Mouse (Mus musculus) limb, embryonic 14.5 days (tissue): Measurements from ENCODE around the gene Apex1. TPM values are rescaled to one million over a fixed set of nuclear protein-coding genes. Genes with fewer than 3 reads are reported as not detected.
"Not testable (repeated sequence)": the region's sequence is repeated elsewhere in the genome, so short reads cannot be mapped to it uniquely, and the experiment has no call there.

Source experiments
- ATAC-seq: fragments of 200-750 bp; cut with Nextera tagmentation; 2 replicates; pipeline ENCODE4 v1.8.0; 2017; ENCODE audit warnings: low read depth, moderate number of reproducible peaks, moderate TSS enrichment; ENCODE audit not compliant: low FRiP score
- DNase-seq: peaks from one replicate; pipeline ENCODE4 v3.0.0-alpha.2; 2015; ENCODE audit warnings: low spot score
- H3K27ac ChIP-seq: fragments of 300-500 bp; sonication (generic); replicated peaks from 2 replicates; pipeline ENCODE4 v1.5.1; 2014; ENCODE audit warnings: low read depth, mild to moderate bottlenecking, low read length, moderate library complexity, mixed read lengths
- H3K27me3 ChIP-seq: fragments of 300-500 bp; sonication (generic); 2 replicates; pipeline ENCODE4 v1.6.1; 2014; ENCODE audit warnings: low read length, mixed read lengths; ENCODE audit not compliant: control insufficient read depth, insufficient read depth
- H3K36me3 ChIP-seq: fragments of 300-500 bp; sonication (generic); 2 replicates; pipeline ENCODE4 v1.6.1; 2014; ENCODE audit warnings: mild to moderate bottlenecking, low read length, moderate library complexity, mixed read lengths; ENCODE audit not compliant: control insufficient read depth, insufficient read depth
- H3K4me1 ChIP-seq: fragments of 300-500 bp; sonication (generic); 2 replicates; pipeline ENCODE4 v1.6.1; 2014; ENCODE audit warnings: antibody characterized with exemption, low read length, mixed read lengths; ENCODE audit not compliant: control insufficient read depth, insufficient read depth
- H3K4me2 ChIP-seq: fragments of 300-500 bp; sonication (generic); replicated peaks from 2 replicates; pipeline ENCODE4 v1.6.1; 2014; ENCODE audit warnings: low read depth, mild to moderate bottlenecking, low read length, moderate library complexity; ENCODE audit not compliant: severe bottlenecking
- H3K4me3 ChIP-seq: fragments of 300-500 bp; sonication (generic); replicated peaks from 2 replicates; pipeline ENCODE4 v1.5.1; 2014; ENCODE audit warnings: low read length
- H3K9ac ChIP-seq: fragments of 300-500 bp; sonication (generic); 2 replicates; pipeline ENCODE4 v1.6.1; 2014; ENCODE audit warnings: mild to moderate bottlenecking, low read depth, low read length, moderate library complexity; ENCODE audit not compliant: severe bottlenecking
- H3K9me3 ChIP-seq: fragments of 300-500 bp; sonication (generic); 2 replicates; pipeline ENCODE4 v1.6.1; 2016; ENCODE audit warnings: low read length; ENCODE audit not compliant: control insufficient read depth
- POLR2A ChIP-seq: fragments of 200-500 bp; IDR thresholded peaks from 2 replicates; pipeline ENCODE4 v1.8.0; 2012; ENCODE audit warnings: inconsistent platforms, mild to moderate bottlenecking, moderate library complexity, borderline replicate concordance; ENCODE audit not compliant: insufficient read depth, insufficient read length; ENCODE audit errors: extremely low read depth
- WGBS: fragments of 180-500 bp; shearing (Covaris S2); extraction: QIAGEN DNeasy Blood & Tissue Kit; methylation state at CpG from one replicate; pipeline ENCODE4 v1.1.7; 2014; 5-methylcytosine and 5-hydroxymethylcytosine counted together
- polyA plus RNA-seq, 2 experiments: library from polyadenylated mRNA; depleted of rRNA in 1 of 2; stranded (reverse) in 1 of 2; unstranded in 1 of 2; fragments of >200 nt; fragmentation: Nextera tagmentation in 1 of 2; extraction: Ambion mirVana in 1 of 2; gene quantifications; 2 replicates each; pipeline versions ENCODE4 v1.2.1 to v1.2.3; 2012 to 2014

Apex1 gene
- polyA plus RNA-seq, 2 experiments, result 143 to 219 TPM

GRCm38 (mm10) chr14:50897374-50897765 lies 27.4 kb upstream of the Apex1 start, which contains the start of gene Klhl33:
Gene Klhl33 (minus strand): TSS chr14:50897507.
- TF ChIP-seq POLR2A, result no peak
- no peaks in the 10 kb centered on the region for H3K9me3 ChIP-seq
- H3K4me3 ChIP-seq, result peak within 1 kb of the TSS; percentile 35
- ATAC-seq (no peak), DNase-seq (no peak)
- H3K9ac ChIP-seq, result peak within 1 kb of the TSS; percentile 51
- no peaks in the 10 kb centered on the region; the same call in 1 of the 2 replicates for H3K4me1 ChIP-seq
- H3K27ac ChIP-seq, result no peak within 1 kb of the TSS
- H3K4me2 ChIP-seq, result peak within 1 kb of the TSS; percentile 63
- H3K36me3 ChIP-seq, result no peaks in the 10 kb centered on the region
- H3K27me3 ChIP-seq, result peaks cover 22% of the 10 kb centered on the region; the same call in 1 of the 2 replicates
- WGBS, result 33% methylated on average over 7 of the region's 7 CpGs

GRCm38 (mm10) chr14:50897992-50898391 lies 26.8 kb upstream of the Apex1 start:
- 87% methylated on average over 2 of the region's 2 CpGs for WGBS
- not testable (repeated sequence) for H3K4me3 ChIP-seq, H3K36me3 ChIP-seq, H3K4me1 ChIP-seq, ATAC-seq, DNase-seq, H3K9me3 ChIP-seq, H3K27ac ChIP-seq, H3K4me2 ChIP-seq, H3K9ac ChIP-seq
- H3K27me3 ChIP-seq, result peaks cover 22% of the 10 kb centered on the region; the same call in 1 of the 2 replicates

GRCm38 (mm10) chr14:50903973-50904827 lies 20.6 kb upstream of the Apex1 start:
- no peak for TF ChIP-seq POLR2A
- ATAC-seq (peak; percentile 53), DNase-seq (peak; percentile 55)
- Histone ChIP-seq H3K27me3 (no peaks in the 10 kb centered on the region), H3K4me2 (peak overlapping the region; percentile 57), H3K9ac (peak overlapping the region; percentile 40), H3K36me3 (no peaks in the 10 kb centered on the region), H3K4me1 (peaks cover 6% of the 10 kb centered on the region; the same call in 1 of the 2 replicates), H3K9me3 (no peaks in the 10 kb centered on the region), H3K4me3 (peak overlapping the region; percentile 35), H3K27ac (no peak overlapping the region)
- WGBS, result 4% methylated on average over 26 of the region's 26 CpGs

GRCm38 (mm10) chr14:50904828-50905129 lies 20.0 kb upstream of the Apex1 start:
- ATAC-seq, result no peak

GRCm38 (mm10) chr14:50905327-50905726 lies 19.4 kb upstream of the Apex1 start:
- ATAC-seq, H3K36me3 ChIP-seq, H3K27ac ChIP-seq, H3K4me3 ChIP-seq, H3K9ac ChIP-seq, H3K27me3 ChIP-seq, DNase-seq, H3K4me2 ChIP-seq, H3K9me3 ChIP-seq, H3K4me1 ChIP-seq: not testable (repeated sequence)

More at GRCm38 (mm10) chr14:50904828-50905129, 20.0 kb upstream of the Apex1 start:
- H3K4me3 ChIP-seq, result no peak overlapping the region
- no peak for DNase-seq
- no peaks in the 10 kb centered on the region for H3K36me3 ChIP-seq
- no peak overlapping the region for H3K9ac ChIP-seq
- 85% methylated on average over 4 of the region's 4 CpGs for WGBS
- H3K4me2 ChIP-seq, result no peak overlapping the region
- no peaks in the 10 kb centered on the region for H3K9me3 ChIP-seq
- no peaks in the 10 kb centered on the region for H3K27me3 ChIP-seq
- H3K27ac ChIP-seq, result no peak overlapping the region
- peaks cover 6% of the 10 kb centered on the region; the same call in 1 of the 2 replicates for H3K4me1 ChIP-seq
- TF ChIP-seq POLR2A, result no peak
